Mouse (Mus musculus) CH12.LX (cell line): ENCODE measurements around the gene Tbx6. TPM values are rescaled to one million over a fixed set of nuclear protein-coding genes. Genes with fewer than 3 reads are reported as not detected.
A peak's percentile ranks its signal among the peaks of the same experiment; 100 is the strongest.

Source experiments
- DNase-seq: peaks from one replicate; pipeline ENCODE4 v3.0.0-alpha.2; 2013; ENCODE audit errors: extremely low read depth
- H3K27ac ChIP-seq: 2 replicates; pipeline ENCODE4 v1.5.1; 2012; ENCODE audit warnings: low read depth, mild to moderate bottlenecking, control low read depth, moderate library complexity; ENCODE audit not compliant: insufficient read depth
- H3K27me3 ChIP-seq: replicated peaks from 2 replicates; pipeline ENCODE3; 2012; ENCODE audit warnings: inconsistent platforms
- H3K36me3 ChIP-seq, 2 experiments: replicated peaks in 1 of 2; 2 replicates each; pipeline versions ENCODE3 to v1.6.1; 2012; ENCODE audit warnings: inconsistent platforms in 1 of 2, low read length in 1 of 2, mild to moderate bottlenecking in 1 of 2, mixed read lengths in 1 of 2, moderate library complexity in 1 of 2; ENCODE audit not compliant: control insufficient read depth in 1 of 2, insufficient read depth in 1 of 2
- H3K4me1 ChIP-seq, 2 experiments: 2 replicates each; pipeline ENCODE4 v1.6.1; 2012; ENCODE audit warnings: inconsistent platforms in 1 of 2, moderate library complexity in 1 of 2; ENCODE audit not compliant: insufficient read depth in 2 of 2, control insufficient read depth in 1 of 2
- H3K4me2 ChIP-seq: 2 replicates; pipeline ENCODE4 v1.6.1; 2012; ENCODE audit warnings: low read depth, mild to moderate bottlenecking, control low read depth; ENCODE audit not compliant: poor library complexity, insufficient read depth, severe bottlenecking
- H3K4me3 ChIP-seq, 3 experiments: fragments of 150-350 bp in 1 of 3; sonication (generic) in 1 of 3; replicated peaks in 1 of 3; 2 replicates each; pipeline versions ENCODE3 to v1.5.1; 2011 to 2012; ENCODE audit warnings: low read depth in 2 of 3, low read length in 2 of 3, mild to moderate bottlenecking in 2 of 3, moderate library complexity in 2 of 3, control low read depth in 1 of 3, improper control_type of control experiment in 1 of 3, inconsistent platforms in 1 of 3, mixed read lengths in 1 of 3; ENCODE audit not compliant: poor library complexity in 1 of 3
- H3K79me2 ChIP-seq: replicated peaks from 2 replicates; pipeline ENCODE4 v1.6.1; 2012; ENCODE audit warnings: mild to moderate bottlenecking, moderate library complexity; ENCODE audit not compliant: control insufficient read depth, poor library complexity, insufficient read depth, severe bottlenecking; ENCODE audit errors: extremely low read depth
- H3K9ac ChIP-seq: 2 replicates; pipeline ENCODE4 v1.6.1; 2012; ENCODE audit warnings: low read depth, mild to moderate bottlenecking, control low read depth, moderate library complexity; ENCODE audit not compliant: insufficient read depth
- H3K9me3 ChIP-seq: replicated peaks from 2 replicates; pipeline ENCODE3; 2012; ENCODE audit warnings: low read length, inconsistent platforms, mixed read lengths
- CHD1 ChIP-seq: IDR thresholded peaks from 2 replicates; pipeline ENCODE4 v1.6.1; 2012; ENCODE audit warnings: low read depth, low read length, improper control_type of control experiment, inconsistent platforms
- CTCF ChIP-seq, 2 experiments: IDR thresholded peaks in 1 of 2; conservative IDR thresholded peaks in 1 of 2; 2 replicates each; pipeline ENCODE4 v1.5.1; 2011 to 2012; ENCODE audit warnings: low read depth in 2 of 2, low read length in 2 of 2, improper control_type of control experiment in 1 of 2, inconsistent platforms in 1 of 2, mild to moderate bottlenecking in 1 of 2, moderate library complexity in 1 of 2
- E2F4 ChIP-seq: IDR thresholded peaks from 2 replicates; pipeline ENCODE4 v1.6.1; 2011; ENCODE audit warnings: low read depth, low read length, improper control_type of control experiment; ENCODE audit not compliant: insufficient replicate concordance
- ELF1 ChIP-seq: IDR thresholded peaks from 2 replicates; pipeline ENCODE4 v1.6.1; 2014; ENCODE audit warnings: low read depth, mild to moderate bottlenecking, inconsistent platforms, low read length, improper control_type of control experiment
- ETS1 ChIP-seq: conservative IDR thresholded peaks from 2 replicates; pipeline ENCODE4 v1.6.1; 2012; ENCODE audit warnings: low read depth, mild to moderate bottlenecking, inconsistent platforms, low read length, improper control_type of control experiment, moderate library complexity
- GABPA ChIP-seq: IDR thresholded peaks from 2 replicates; pipeline ENCODE4 v1.6.1; 2012; ENCODE audit warnings: low read depth, low read length, improper control_type of control experiment, inconsistent platforms; ENCODE audit not compliant: insufficient replicate concordance
- JUN ChIP-seq: IDR thresholded peaks from 2 replicates; pipeline ENCODE4 v1.6.1; 2011; ENCODE audit warnings: low read depth, mild to moderate bottlenecking, low read length, improper control_type of control experiment, moderate library complexity; ENCODE audit not compliant: insufficient read depth
- JUND ChIP-seq: conservative IDR thresholded peaks from 2 replicates; pipeline ENCODE4 v1.6.1; 2011; ENCODE audit warnings: low read depth, low read length, improper control_type of control experiment
- MAX ChIP-seq: IDR thresholded peaks from 2 replicates; pipeline ENCODE4 v1.6.1; 2011; ENCODE audit warnings: low read length, improper control_type of control experiment
- MAZ ChIP-seq: IDR thresholded peaks from 2 replicates; pipeline ENCODE4 v1.6.1; 2012; ENCODE audit warnings: low read depth, mild to moderate bottlenecking, inconsistent platforms, low read length, improper control_type of control experiment, moderate library complexity
- MXI1 ChIP-seq: IDR thresholded peaks from 2 replicates; pipeline ENCODE4 v1.6.1; 2011; ENCODE audit warnings: mild to moderate bottlenecking, low read depth, low read length, improper control_type of control experiment
- NELFE ChIP-seq: IDR thresholded peaks from 2 replicates; pipeline ENCODE4 v1.6.1; 2011; ENCODE audit warnings: low read depth, low read length, improper control_type of control experiment
- RAD21 ChIP-seq: IDR thresholded peaks from 2 replicates; pipeline ENCODE4 v1.6.1; 2011; ENCODE audit warnings: low read depth, mild to moderate bottlenecking, low read length, improper control_type of control experiment, moderate library complexity
- TCF12 ChIP-seq: IDR thresholded peaks from 2 replicates; pipeline ENCODE4 v1.6.1; 2014; ENCODE audit warnings: low read depth, mild to moderate bottlenecking, inconsistent platforms, low read length, improper control_type of control experiment
- USF2 ChIP-seq: conservative IDR thresholded peaks from 2 replicates; pipeline ENCODE4 v1.6.1; 2011; ENCODE audit warnings: low read depth, low read length, improper control_type of control experiment
- ZNF384 ChIP-seq: IDR thresholded peaks from 2 replicates; pipeline ENCODE4 v1.6.1; 2012; ENCODE audit warnings: low read depth, low read length, improper control_type of control experiment, inconsistent platforms
- dilution Hi-C: fragments of 300-500 bp; cut with MboI; formaldehyde crosslinking; loops from 2 replicates; pipeline ENCODE4 v1.14.3; 2020; ENCODE audit warnings: low sequenced_read_pairs; ENCODE audit not compliant: extremely low pct_unique_long_range_greater_than_20kb, extremely low pct_ligation_motif_present
- in situ Hi-C: fragments of 300-500 bp; cut with MboI; formaldehyde crosslinking; loops from 3 replicates; pipeline ENCODE4 v1.14.3; 2019; ENCODE audit warnings: low sequenced_read_pairs, low pct_ligation_motif_present, low pct_unique_long_range_greater_than_20kb, mixed read lengths
- polyA plus RNA-seq: library from polyadenylated mRNA; unstranded; fragments of >175 nt; gene quantifications from 2 replicates; pipeline ENCODE4 v1.2.1, GENCODE M21; 2012; ENCODE audit warnings: low read depth; ENCODE audit not compliant: insufficient read length
- total RNA-seq, 2 experiments: library from RNA; depleted of rRNA; stranded (reverse); fragments of 300-350 nt in 1 of 2; fragments of >200 nt in 1 of 2; gene quantifications; 2 replicates each; pipeline ENCODE4 v1.2.3; 2012 to 2014

Tbx6 gene
- total and polyA plus RNA-seq, 3 experiments = 12.8 to 31.5 (median 15.8) TPM

- peaks cover 32% of the 10 kb centered on the region for H3K79me2 ChIP-seq
- peaks cover 6 to 55% of the 10 kb centered on the region in 2 experiments; a peak in 3 of 4 replicates for H3K4me1 ChIP-seq
- peaks cover 30 to 45% of the 10 kb centered on the region in 2 experiments for H3K36me3 ChIP-seq
- dilution Hi-C loops (no loop called here), in situ Hi-C loops (no loop called here)
- peak overlapping the region; percentile 96; the same call in 1 of the 2 replicates for H3K9ac ChIP-seq
- peak overlapping the region; percentile 71; the same call in 1 of the 2 replicates for H3K4me2 ChIP-seq
- no peak overlapping the region for H3K27ac ChIP-seq
- TF ChIP-seq JUND (no peak), USF2 (no peak), ETS1 (no peak), ELF1 (no peak), JUN (no peak), RAD21 (peak; percentile 6), TCF12 (no peak), CTCF (conservative IDR thresholded peaks at IDR 0.05 in 1 of 2, IDR thresholded peaks at IDR 0.05 in 1 of 2; ENCODE audit: low read depth in 2 of 2, low read length in 2 of 2) (peak; percentile 4 to 29; a peak in 1 of 4 replicates), NELFE (no peak), ZNF384 (no peak)
- H3K27me3 ChIP-seq = no peaks in the 10 kb centered on the region
- no peaks in the 10 kb centered on the region for H3K9me3 ChIP-seq
- DNase-seq = no peak
- peak overlapping the region in 2 of 3 experiments; percentile 80 to 95 for H3K4me3 ChIP-seq
Observed at GRCm38 (mm10) chr7:126796350-126796932, 15.2 kb downstream of the Tbx6 start.

GRCm38 (mm10) chr7:126797411-126798126 is 16.3 kb downstream of the Tbx6 start, which contains the start of gene Fam57b:
TSS of gene Fam57b (plus strand) at chr7:126797668.
- Histone ChIP-seq H3K9ac (peak within 1 kb of the TSS; percentile 96), H3K4me1 (peaks cover 6 to 55% of the 10 kb centered on the region in 2 experiments; a peak in 3 of 4 replicates), H3K79me2 (peaks cover 26% of the 10 kb centered on the region), H3K4me3 (peak within 1 kb of the TSS; percentile 80 to 100 (median 95)), H3K4me2 (peak within 1 kb of the TSS; percentile 71), H3K36me3 (peaks cover 30 to 48% of the 10 kb centered on the region in 2 experiments)
- in situ Hi-C loops (no loop called here), dilution Hi-C loops (no loop called here)
- TF ChIP-seq E2F4 (no peak), CTCF (conservative IDR thresholded peaks at IDR 0.05 in 1 of 2, IDR thresholded peaks at IDR 0.05 in 1 of 2; ENCODE audit: low read depth in 2 of 2, low read length in 2 of 2) (no peak), MXI1 (no peak), MAZ (no peak), ZNF384 (no peak), GABPA (no peak), CHD1 (no peak), MAX (no peak)
- TF ChIP-seq, all 38 proteins: peak for 0
- Histone ChIP-seq H3K27me3 (no peaks in the 10 kb centered on the region), H3K9me3 (no peaks in the 10 kb centered on the region), H3K27ac (peak within 1 kb of the TSS; percentile 99)
- DNase-seq = no peak
